Mouse (Mus musculus) heart, embryonic 13.5 days (tissue): ENCODE measurements at regions not wholly inside any gene's neighbourhood (a gene's known extent, or its start where the extent isn't known, plus 50 kb on each side); places are given as distances from the start of the nearest gene placed in this dataset.

Experiments used
- ATAC-seq: fragments of 200-750 bp; cut with Nextera tagmentation; 2 replicates; pipeline ENCODE4 v1.8.0; 2017; ENCODE audit warnings: moderate TSS enrichment; ENCODE audit not compliant: insufficient number of reproducible peaks, low FRiP score, low TSS enrichment; ENCODE audit errors: extremely low read depth
- H3K27ac ChIP-seq: fragments of 300-500 bp; sonication (generic); replicated peaks from 2 replicates; pipeline ENCODE4 v1.5.1; 2015; ENCODE audit warnings: moderate library complexity, mild to moderate bottlenecking, inconsistent platforms
- H3K27me3 ChIP-seq: fragments of 300-500 bp; sonication (generic); replicated peaks from 2 replicates; pipeline ENCODE4 v1.6.1; 2015; ENCODE audit warnings: mild to moderate bottlenecking, inconsistent platforms
- H3K36me3 ChIP-seq: fragments of 300-500 bp; sonication (generic); 2 replicates; pipeline ENCODE4 v1.6.1; 2015; ENCODE audit warnings: mild to moderate bottlenecking, inconsistent platforms
- H3K4me1 ChIP-seq: fragments of 300-500 bp; sonication (generic); 2 replicates; pipeline ENCODE4 v1.6.1; 2015; ENCODE audit warnings: inconsistent platforms
- H3K4me2 ChIP-seq: fragments of 300-500 bp; sonication (generic); 2 replicates; pipeline ENCODE4 v1.6.1; 2015; ENCODE audit warnings: inconsistent platforms, mild to moderate bottlenecking, moderate library complexity
- H3K4me3 ChIP-seq: fragments of 300-500 bp; sonication (generic); 2 replicates; pipeline ENCODE4 v1.5.1; 2015; ENCODE audit warnings: moderate library complexity, mild to moderate bottlenecking, inconsistent platforms
- H3K9ac ChIP-seq: fragments of 300-500 bp; sonication (generic); 2 replicates; pipeline ENCODE4 v1.6.1; 2015; ENCODE audit warnings: inconsistent platforms, mild to moderate bottlenecking, moderate library complexity
- H3K9me3 ChIP-seq: fragments of 300-500 bp; sonication (generic); 2 replicates; pipeline ENCODE4 v1.6.1; 2016; ENCODE audit warnings: inconsistent platforms
- WGBS: fragments of 180-500 bp; shearing (Covaris S2); methylation state at CpG from one replicate; pipeline ENCODE4 v1.1.7; 2015; ENCODE audit warnings: mixed read lengths; 5-methylcytosine and 5-hydroxymethylcytosine counted together

GRCm38 (mm10) chr15:56003921-56004320 is 1473.5 kb downstream of the Slc22a22 start:
- 77% methylated on average over 3 of the region's 3 CpGs for WGBS
- Histone ChIP-seq H3K9me3 (no peaks in the 10 kb centered on the region; the same call in 1 of the 2 replicates), H3K36me3 (no peaks in the 10 kb centered on the region), H3K4me3 (no peak overlapping the region), H3K27ac (no peak overlapping the region), H3K9ac (no peak overlapping the region), H3K4me2 (no peak overlapping the region), H3K27me3 (no peaks in the 10 kb centered on the region), H3K4me1 (peaks cover 4% of the 10 kb centered on the region; the same call in 1 of the 2 replicates)
- no peak for ATAC-seq

- no peaks in the 10 kb centered on the region; the same call in 1 of the 2 replicates for H3K9me3 ChIP-seq
- no peak overlapping the region for H3K27ac ChIP-seq
- ATAC-seq, result no peak
- H3K9ac ChIP-seq, result no peak overlapping the region
- no peaks in the 10 kb centered on the region for H3K27me3 ChIP-seq
- H3K36me3 ChIP-seq, result no peaks in the 10 kb centered on the region
- WGBS, result 81% methylated on average over 4 of the region's 4 CpGs
- no peaks in the 10 kb centered on the region for H3K4me1 ChIP-seq
- H3K4me3 ChIP-seq, result no peak overlapping the region
- no peak overlapping the region for H3K4me2 ChIP-seq
Measured at GRCm38 (mm10) chr15:55999605-56000004, 1477.8 kb downstream of the Slc22a22 start.

- H3K4me3 ChIP-seq, result no peak overlapping the region
- H3K36me3 ChIP-seq, result no peaks in the 10 kb centered on the region
- H3K27me3 ChIP-seq, result no peaks in the 10 kb centered on the region
- H3K4me2 ChIP-seq, result no peak overlapping the region
- H3K27ac ChIP-seq, result no peak overlapping the region
- ATAC-seq, result no peak
- WGBS, result 71% methylated on average over 4 of the region's 4 CpGs
- H3K4me1 ChIP-seq, result no peaks in the 10 kb centered on the region
- H3K9me3 ChIP-seq, result no peaks in the 10 kb centered on the region; the same call in 1 of the 2 replicates
- H3K9ac ChIP-seq, result no peak overlapping the region
Measured at GRCm38 (mm10) chr15:55997977-55998376, 1479.4 kb downstream of the Slc22a22 start.

GRCm38 (mm10) chr15:55994680-55995079 is 1482.7 kb downstream of the Slc22a22 start:
- Histone ChIP-seq H3K36me3 (no peaks in the 10 kb centered on the region), H3K27me3 (no peaks in the 10 kb centered on the region), H3K4me1 (no peaks in the 10 kb centered on the region), H3K4me3 (no peak overlapping the region), H3K4me2 (no peak overlapping the region), H3K9ac (no peak overlapping the region), H3K27ac (no peak overlapping the region), H3K9me3 (peaks cover 4% of the 10 kb centered on the region; the same call in 1 of the 2 replicates)
- WGBS, result 75% methylated on average over 3 of the region's 3 CpGs
- no peak for ATAC-seq

GRCm38 (mm10) chr15:55975843-55976242 is 1501.6 kb downstream of the Slc22a22 start:
- ATAC-seq, result no peak
- H3K4me1 ChIP-seq, result no peaks in the 10 kb centered on the region
- H3K27me3 ChIP-seq, result no peaks in the 10 kb centered on the region
- no peak overlapping the region for H3K27ac ChIP-seq
- H3K4me3 ChIP-seq, result no peak overlapping the region
- H3K36me3 ChIP-seq, result no peaks in the 10 kb centered on the region
- H3K4me2 ChIP-seq, result no peak overlapping the region
- no peaks in the 10 kb centered on the region for H3K9me3 ChIP-seq
- WGBS, result 77% methylated on average over 14 of the region's 14 CpGs
- no peak overlapping the region for H3K9ac ChIP-seq

GRCm38 (mm10) chr15:55966780-55967179 is 1510.6 kb downstream of the Slc22a22 start:
- H3K36me3 ChIP-seq, result no peaks in the 10 kb centered on the region
- H3K27ac ChIP-seq, result no peak overlapping the region
- 37% methylated on average over 2 of the region's 2 CpGs for WGBS
- peaks cover 7% of the 10 kb centered on the region for H3K4me1 ChIP-seq
- H3K4me3 ChIP-seq, result no peak overlapping the region
- H3K4me2 ChIP-seq, result no peak overlapping the region
- ATAC-seq, result no peak
- no peak overlapping the region for H3K9ac ChIP-seq
- no peaks in the 10 kb centered on the region for H3K9me3 ChIP-seq
- H3K27me3 ChIP-seq, result no peaks in the 10 kb centered on the region

- H3K9me3 ChIP-seq, result no peaks in the 10 kb centered on the region
- no peaks in the 10 kb centered on the region for H3K36me3 ChIP-seq
- H3K4me3 ChIP-seq, result no peak overlapping the region
- H3K4me2 ChIP-seq, result no peak overlapping the region
- no peaks in the 10 kb centered on the region for H3K27me3 ChIP-seq
- H3K9ac ChIP-seq, result no peak overlapping the region
- no peak overlapping the region for H3K27ac ChIP-seq
- WGBS, result 60% methylated on average over 7 of the region's 7 CpGs
- no peak for ATAC-seq
- peaks cover 7% of the 10 kb centered on the region for H3K4me1 ChIP-seq
Measured at GRCm38 (mm10) chr15:55965296-55965695, 1512.1 kb downstream of the Slc22a22 start.

GRCm38 (mm10) chr15:55962093-55962492 is 1515.3 kb downstream of the Slc22a22 start:
- Histone ChIP-seq H3K4me3 (no peak overlapping the region), H3K27ac (no peak overlapping the region), H3K9me3 (0 out of 2 replicates have a peak, but pooled peaks cover 6% of the 10 kb centered on the region), H3K4me2 (no peak overlapping the region), H3K27me3 (no peaks in the 10 kb centered on the region), H3K36me3 (no peaks in the 10 kb centered on the region), H3K4me1 (peaks cover 5% of the 10 kb centered on the region), H3K9ac (no peak overlapping the region)
- WGBS, result 88% methylated on average over 3 of the region's 3 CpGs
- no peak for ATAC-seq
